Mouse (Mus musculus) heart, postnatal 0 days (tissue): ENCODE measurements around the gene Cnksr3.

Experiments
- CTCF ChIP-seq: IDR thresholded peaks from 2 replicates; pipeline ENCODE4 v1.5.1; 2016; ENCODE audit warnings: antibody characterized with exemption, control low read depth, low read depth
- EP300 ChIP-seq: IDR thresholded peaks from 2 replicates; pipeline ENCODE4 v1.6.1; 2016; ENCODE audit warnings: antibody characterized with exemption, low read depth

DNA sequence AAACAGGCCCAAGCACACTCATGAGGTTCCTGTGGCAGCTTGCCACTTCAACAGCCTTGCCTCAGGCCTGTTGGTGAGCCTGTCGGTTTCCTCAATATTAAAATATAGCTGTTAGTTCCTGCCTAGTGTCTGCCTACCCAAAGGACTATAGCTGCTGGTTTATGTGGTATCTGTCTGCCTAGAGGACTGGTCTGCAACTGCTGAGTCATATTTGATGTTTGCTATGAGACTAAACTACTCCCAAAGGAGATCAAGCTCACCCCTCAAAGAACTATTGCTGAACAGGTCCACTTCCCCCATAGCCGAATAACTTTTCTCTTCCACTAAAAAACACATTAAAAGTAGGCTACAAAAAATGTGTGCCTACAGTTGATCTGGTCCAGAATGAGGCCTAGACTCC lies 137.8 kb downstream of the Cnksr3 start:
- TF ChIP-seq CTCF (no peak), EP300 (no peak)
